Mouse (Mus musculus): ENCODE measurements around the gene Bcar3. TPM values are rescaled to one million over a fixed set of nuclear protein-coding genes. Genes with fewer than 3 reads are reported as not detected.

Gene Bcar3
- total RNA-seq, 2 experiments from 2014 or later: 1.6 to 5.0 TPM

- peak; percentile 42; the same call in 1 of the 2 replicates for ATAC-seq (replicated peaks; ENCODE audit: poor library complexity)
These were observed 207.0 kb downstream of the Bcar3 start for GRCm38 (mm10) chr3:122500929-122501328.

- ATAC-seq (replicated peaks; ENCODE audit: poor library complexity): peak; percentile 25
These were observed 212.5 kb downstream of the Bcar3 start for GRCm38 (mm10) chr3:122506343-122506916.

- ATAC-seq (replicated peaks; ENCODE audit: poor library complexity): no peak
These were observed 213.9 kb downstream of the Bcar3 start for GRCm38 (mm10) chr3:122507826-122508225.

- ATAC-seq (replicated peaks; ENCODE audit: poor library complexity): peak; percentile 94
These were observed 215.1 kb downstream of the Bcar3 start for GRCm38 (mm10) chr3:122509084-122509483.

GRCm38 (mm10) chr3:122509534-122510239 lies 215.8 kb downstream of the Bcar3 start:
- no peak; the same call in 1 of the 2 replicates for ATAC-seq (replicated peaks; ENCODE audit: poor library complexity)

- ATAC-seq (replicated peaks; ENCODE audit: poor library complexity): no peak
These were observed 216.4 kb downstream of the Bcar3 start for GRCm38 (mm10) chr3:122510240-122510750.

GRCm38 (mm10) chr3:122510932-122511331 lies 217.0 kb downstream of the Bcar3 start:
- no peak for ATAC-seq (replicated peaks; ENCODE audit: poor library complexity)

GRCm38 (mm10) chr3:122511721-122512619 lies 218.0 kb downstream of the Bcar3 start:
- ATAC-seq (replicated peaks; ENCODE audit: poor library complexity): no peak

- peak; percentile 38; the same call in 1 of the 2 replicates for ATAC-seq (replicated peaks; ENCODE audit: poor library complexity)
These were observed 218.9 kb downstream of the Bcar3 start for GRCm38 (mm10) chr3:122512725-122513375.

- no peak for ATAC-seq (replicated peaks; ENCODE audit: poor library complexity)
These were observed 221.8 kb downstream of the Bcar3 start for GRCm38 (mm10) chr3:122515568-122516326.

GRCm38 (mm10) chr3:122516327-122516695 lies 222.4 kb downstream of the Bcar3 start:
- no peak for ATAC-seq (replicated peaks; ENCODE audit: poor library complexity)

- ATAC-seq (replicated peaks; ENCODE audit: poor library complexity): no peak
These were observed 223.8 kb downstream of the Bcar3 start for GRCm38 (mm10) chr3:122517726-122518125.

GRCm38 (mm10) chr3:122518231-122518736 lies 224.3 kb downstream of the Bcar3 start:
- ATAC-seq (replicated peaks; ENCODE audit: poor library complexity): no peak

- no peak for ATAC-seq (replicated peaks; ENCODE audit: poor library complexity)
These were observed 225.1 kb downstream of the Bcar3 start for GRCm38 (mm10) chr3:122519082-122519481.

GRCm38 (mm10) chr3:122520365-122520764 lies 226.4 kb downstream of the Bcar3 start:
- ATAC-seq (replicated peaks; ENCODE audit: poor library complexity): no peak

GRCm38 (mm10) chr3:122520875-122521274 lies 226.9 kb downstream of the Bcar3 start:
- peak; percentile 78 for ATAC-seq (replicated peaks; ENCODE audit: poor library complexity)

GRCm38 (mm10) chr3:122521294-122521693 lies 227.4 kb downstream of the Bcar3 start:
- peak; percentile 78 for ATAC-seq (replicated peaks; ENCODE audit: poor library complexity)

GRCm38 (mm10) chr3:122528477-122528876 lies 234.5 kb downstream of the Bcar3 start:
- no peak for ATAC-seq (replicated peaks; ENCODE audit: poor library complexity)

GRCm38 (mm10) chr3:122535938-122536703 lies 242.2 kb downstream of the Bcar3 start:
- no peak for ATAC-seq (replicated peaks; ENCODE audit: poor library complexity)

All from megakaryocyte progenitor cell, adult 5-6 weeks (primary cell).